Mouse (Mus musculus) urinary bladder, adult 18-20 months (tissue): ENCODE measurements at regions not wholly inside any gene's neighbourhood (a gene's known extent, or its start where the extent isn't known, plus 50 kb on each side); places are given as distances from the start of the nearest gene placed in this dataset.

Experiments
- DNase-seq, 2 experiments: peaks; one replicate each; pipeline ENCODE4 v3.0.0; 2022; ENCODE audit warnings: low spot score in 2 of 2, mixed read lengths in 2 of 2

GRCm38 (mm10) chr8:115626396-115627136 lies 81.0 kb downstream of the Maf start:
- DNase-seq: no peak

- no peak for DNase-seq
Measured at GRCm38 (mm10) chr8:115625072-115625471, 82.5 kb downstream of the Maf start.

- peak; percentile 16 to 29 for DNase-seq
Measured at GRCm38 (mm10) chr8:115618049-115618760, 89.4 kb downstream of the Maf start.

DNA sequence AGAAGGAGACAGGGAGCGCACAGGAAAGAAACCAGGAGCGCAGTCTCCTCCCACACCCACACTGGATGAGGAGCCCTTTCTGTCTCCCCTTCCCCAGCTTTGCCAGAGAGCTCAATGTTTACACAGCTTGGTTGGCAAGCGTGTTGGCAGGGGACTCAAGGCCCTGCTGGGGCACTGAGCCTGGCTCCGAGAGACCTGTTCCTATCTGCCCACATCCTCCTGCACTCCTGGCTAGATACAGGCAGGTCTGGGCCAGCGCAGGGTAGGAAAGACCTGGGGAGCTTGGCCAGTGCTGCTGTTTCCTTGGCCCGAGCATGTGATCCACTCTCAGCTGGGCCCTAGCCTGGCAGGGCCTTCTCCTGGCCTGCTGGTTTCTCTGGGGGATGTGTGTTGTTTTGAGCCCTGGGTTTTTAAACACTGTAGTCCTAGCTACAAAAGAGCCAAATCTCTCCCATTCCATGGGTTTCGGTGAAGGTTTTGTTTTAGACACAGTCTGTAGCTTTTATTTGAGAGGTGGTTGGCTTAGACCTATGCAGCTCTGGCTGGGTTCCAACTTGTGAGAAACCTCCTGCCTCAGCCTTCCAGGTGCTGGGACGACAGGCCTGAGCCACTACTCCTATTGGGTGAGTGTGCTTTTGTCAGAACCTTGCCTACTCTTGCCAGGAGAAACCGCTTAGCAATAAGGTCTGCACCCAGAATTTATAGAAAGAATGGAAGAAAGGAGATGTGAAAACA lies 90.6 kb downstream of the Maf start:
- no peak for DNase-seq

DNA sequence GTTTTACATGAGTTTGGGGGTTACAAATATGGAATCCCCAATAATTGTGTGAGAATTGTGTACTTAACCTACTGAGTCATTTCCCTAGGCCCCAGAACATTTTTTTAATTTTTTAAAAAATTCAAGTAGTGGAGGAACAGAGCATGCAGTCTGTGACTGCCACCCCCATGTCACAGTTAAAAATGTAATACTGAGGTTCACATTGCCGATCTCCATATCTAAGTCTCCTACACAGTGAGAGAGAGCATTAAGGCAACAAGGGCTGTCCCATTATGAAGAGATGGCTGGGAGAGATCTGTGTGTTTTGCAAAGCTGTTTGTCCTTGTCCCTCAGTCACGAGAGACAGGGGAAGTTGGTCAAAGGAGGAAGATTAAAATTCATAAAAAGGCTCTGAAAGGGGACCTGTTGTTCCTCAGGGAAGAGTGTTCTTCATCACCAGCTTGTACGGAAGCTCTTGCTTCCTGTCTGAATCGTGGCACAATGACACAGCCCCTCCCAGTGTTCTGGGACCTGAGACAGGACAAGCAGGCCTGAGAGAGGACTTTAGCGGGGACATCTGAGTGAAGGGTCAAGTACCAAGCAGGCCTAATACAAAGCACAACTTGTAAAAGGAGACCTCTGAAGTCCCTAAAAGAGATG lies 93.5 kb downstream of the Maf start:
- DNase-seq: no peak

DNA sequence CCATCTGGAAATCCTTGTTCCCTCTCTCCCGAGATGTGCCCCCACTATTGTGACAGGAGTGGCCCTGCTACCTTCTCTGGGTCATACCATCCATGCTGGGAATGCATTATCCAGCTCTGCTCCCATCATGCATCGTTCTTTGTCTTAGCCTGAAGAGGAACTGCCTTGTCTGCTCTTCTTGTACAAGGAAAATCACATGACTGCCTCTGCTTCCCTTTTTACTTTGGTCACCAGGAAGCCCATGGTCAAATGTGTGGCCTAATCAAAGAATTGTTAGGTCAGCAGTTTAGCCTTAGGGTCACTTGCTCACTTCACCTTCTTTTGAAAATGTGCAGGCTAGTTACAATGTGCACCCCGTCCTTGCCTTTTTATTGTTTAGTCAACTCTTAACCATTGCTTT lies 95.5 kb downstream of the Maf start:
- no peak for DNase-seq

DNA sequence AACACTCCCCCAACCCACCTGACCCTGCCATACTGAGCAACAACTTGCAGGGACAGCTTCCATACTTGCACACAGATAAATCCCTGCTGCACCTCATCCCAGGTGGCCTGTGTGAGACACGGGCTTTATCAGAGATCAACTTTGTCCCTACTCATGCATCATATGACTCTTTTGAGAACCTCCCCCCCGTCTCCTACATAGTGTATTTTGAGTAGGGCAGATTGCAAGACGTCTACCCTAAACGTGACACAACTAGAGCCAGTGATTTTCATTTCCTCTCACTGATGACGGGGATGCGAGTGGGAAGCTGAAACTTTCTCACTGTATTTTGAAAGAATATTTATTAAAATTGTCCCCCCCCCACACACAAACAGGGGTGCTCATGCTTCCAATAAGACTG lies 107.8 kb downstream of the Maf start:
- no peak for DNase-seq

GRCm38 (mm10) chr8:115597226-115597953 lies 110.2 kb downstream of the Maf start:
- no peak for DNase-seq

- no peak for DNase-seq
Measured at GRCm38 (mm10) chr8:115589721-115590120, 117.9 kb downstream of the Maf start.

DNA sequence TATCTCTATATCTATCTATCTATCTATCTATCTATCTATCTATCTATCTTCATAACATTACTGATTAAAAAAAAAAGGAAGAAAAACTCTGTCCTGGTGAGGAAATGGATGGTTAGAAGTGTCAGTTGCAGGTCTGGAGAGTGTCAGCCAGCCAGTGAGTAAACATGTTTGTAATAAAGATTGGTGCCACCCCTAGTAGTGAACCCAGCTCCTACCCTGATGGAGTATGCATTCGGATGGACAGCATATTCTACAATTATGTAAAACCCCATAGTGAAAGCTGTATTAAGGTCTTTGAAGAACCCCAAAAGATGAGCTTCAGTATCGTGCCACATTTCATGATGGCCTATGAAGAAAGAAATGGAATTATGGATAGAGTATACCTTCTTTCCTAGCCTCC lies 118.5 kb downstream of the Maf start:
- no peak for DNase-seq

DNA sequence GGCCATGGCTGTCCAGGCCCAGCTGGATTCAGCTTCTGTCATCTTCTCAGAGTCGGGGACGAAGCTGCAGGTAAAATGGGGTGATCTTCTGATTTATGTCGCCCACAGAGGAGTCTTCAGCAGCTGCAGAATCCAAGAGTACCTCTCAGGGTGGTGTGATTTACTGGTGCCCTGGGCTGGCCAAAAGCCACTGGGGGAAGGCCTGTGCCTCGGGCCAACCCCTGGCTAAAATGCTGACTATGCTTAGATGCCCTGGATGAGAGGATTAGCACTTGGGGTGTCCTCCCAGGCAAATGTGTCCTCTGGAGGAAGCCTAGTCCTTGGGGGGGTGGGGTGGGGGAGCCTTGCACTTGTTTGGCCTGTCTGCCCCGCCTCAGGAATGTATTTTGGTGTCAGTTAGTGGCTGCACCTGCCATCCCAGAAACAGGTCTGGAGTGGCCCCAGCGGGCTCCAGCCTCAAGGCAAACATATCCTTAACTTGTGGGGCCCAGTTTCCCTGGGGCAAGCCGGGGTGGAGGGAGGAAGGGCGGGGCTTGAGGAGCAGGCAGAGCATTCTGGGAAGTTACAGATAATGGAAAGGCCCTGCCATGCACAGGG lies 123.2 kb downstream of the Maf start:
- DNase-seq: no peak

GRCm38 (mm10) chr8:115583221-115583620 lies 124.4 kb downstream of the Maf start:
- no peak for DNase-seq

GRCm38 (mm10) chr8:115581940-115582517 lies 125.6 kb downstream of the Maf start:
- DNase-seq: no peak

DNA sequence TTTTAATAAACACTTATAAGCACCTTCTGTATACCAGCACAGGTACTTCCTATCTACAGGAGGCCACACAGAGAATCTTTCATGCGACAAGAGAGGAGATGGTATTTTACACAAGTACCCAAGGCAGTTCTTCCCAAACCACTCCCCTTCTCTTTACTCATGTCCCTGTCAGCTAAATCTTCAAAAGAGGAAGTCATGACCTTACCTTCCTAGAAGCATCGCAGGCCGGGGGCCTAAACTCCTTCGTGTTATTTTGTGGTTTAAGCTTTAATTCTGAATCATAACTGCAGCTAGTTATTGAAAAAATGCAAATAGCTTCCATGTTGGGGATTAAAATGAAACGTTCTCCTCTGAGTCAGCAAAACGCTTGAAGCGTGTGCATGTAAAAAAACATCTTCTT lies 139.2 kb downstream of the Maf start:
- DNase-seq: no peak

GRCm38 (mm10) chr8:115565768-115566167 lies 141.8 kb downstream of the Maf start:
- no peak for DNase-seq

GRCm38 (mm10) chr8:115562362-115562761 lies 145.2 kb downstream of the Maf start:
- no peak for DNase-seq

GRCm38 (mm10) chr8:115560985-115561916 lies 146.3 kb downstream of the Maf start:
- DNase-seq: no peak

DNA sequence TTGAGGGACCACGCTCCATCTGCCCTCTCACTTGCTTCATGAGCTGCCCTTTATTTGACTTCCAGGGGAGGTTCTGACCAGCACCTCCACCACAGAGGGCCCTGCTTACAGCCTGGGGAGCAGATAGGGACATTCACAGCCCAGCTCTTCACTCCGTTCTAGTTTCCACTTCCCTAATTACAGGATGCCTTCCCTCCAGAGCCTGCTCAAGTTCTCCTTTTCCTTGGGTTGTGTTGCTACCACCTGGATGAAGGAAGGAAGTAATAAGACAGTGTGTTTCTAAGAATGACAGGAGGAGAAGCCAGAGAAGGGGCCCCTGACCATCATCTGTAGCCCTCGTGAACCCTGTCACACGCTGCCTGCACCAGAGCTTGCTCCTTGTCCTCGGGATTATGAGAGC lies 152.1 kb downstream of the Maf start:
- DNase-seq: no peak

- DNase-seq: no peak
Measured at GRCm38 (mm10) chr8:115554185-115554584, 153.4 kb downstream of the Maf start.

- DNase-seq: no peak
Measured at GRCm38 (mm10) chr8:115551262-115551661, 156.3 kb downstream of the Maf start.
